Comparison of ENCODE assay signal across 14 mouse cellular contexts in the genomic region with DNA sequence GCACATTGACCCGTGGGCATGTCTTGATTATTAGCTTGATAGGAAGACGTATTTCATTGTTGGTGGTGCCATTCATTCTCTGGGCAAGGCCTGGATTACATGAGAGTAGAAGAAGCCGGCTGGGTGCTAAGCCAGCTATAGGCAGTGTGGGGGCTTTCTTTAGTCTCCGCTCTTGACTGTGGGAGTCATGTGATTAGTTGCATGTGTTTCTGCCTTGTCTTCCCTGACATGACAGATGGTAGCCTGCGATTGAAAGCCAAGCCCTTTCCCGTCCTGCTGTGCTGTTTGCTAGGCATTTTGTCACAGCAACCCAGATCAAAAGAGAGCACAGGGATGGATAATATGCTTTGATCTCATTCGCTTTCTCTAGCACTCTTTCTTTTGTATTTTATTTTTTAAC. TPM values are rescaled to one million over a fixed set of nuclear protein-coding genes. Genes with fewer than 3 reads are reported as not detected.
DNase-seq lines count a peak whose midpoint lies in the region; ATAC-seq and TF ChIP-seq lines count a peak whose summit lies in the region.
"Had no signal": no experiment of that assay in that cellular context is flagged by ENCODE, and none has a peak within 500 bp of the region (broad histone marks: within the 10 kb centered on the region; RNA-seq: fewer than 3 reads in every experiment).

No protein-coding gene starts in this region.

- 0 out of 2 replicates have a peak, but pooled peaks have one; percentile 31 for ATAC-seq in frontal cortex, adult (ENCODE audit: low TSS enrichment)
- ATAC-seq in forebrain, embryonic 16.5 days: peak; percentile 93
- peak; percentile 85 for ATAC-seq in midbrain, embryonic 13.5 days
- ATAC-seq in granulocyte monocyte progenitor cell, adult 5-6 weeks (replicated peaks; ENCODE audit: poor library complexity, severe bottlenecking): no peak
- ATAC-seq in lung, postnatal 0 days: no peak
- ATAC-seq in heart, embryonic 11.5 days (replicated peaks; ENCODE audit: insufficient number of reproducible peaks, low FRiP score, low TSS enrichment): no peak

- no peak for TF ChIP-seq CTCF in lung, postnatal 0 days (IDR thresholded peaks at IDR 0.05)

- H3K9ac ChIP-seq in forebrain, embryonic 16.5 days (replicated peaks; ENCODE audit: low read depth, low read length): no peak overlapping the region
- H3K9ac ChIP-seq in midbrain, embryonic 13.5 days (replicated peaks): no peak overlapping the region
- H3K9ac ChIP-seq in lung, postnatal 0 days (replicated peaks; ENCODE audit: low read depth): no peak overlapping the region
- H3K9ac ChIP-seq in heart, embryonic 11.5 days (ENCODE audit: low read depth, low read length): no peak overlapping the region
- H3K9ac ChIP-seq: heart, embryonic 15.5 days; liver, embryonic 15.5 days had no signal

- no peak for TF ChIP-seq EP300 in lung, postnatal 0 days (IDR thresholded peaks at IDR 0.05)

- no peak for DNase-seq in frontal cortex, adult 2 months (ENCODE audit: extremely low spot score in 1 of 2, low spot score in 1 of 2)
- peak; percentile 89 for DNase-seq in cerebellum, adult 9-10 months
- no peak for DNase-seq in lung, postnatal 0 days (ENCODE audit: low spot score)
- DNase-seq: gastrocnemius, adult 2 months; kidney, adult 9 months had no signal

- H3K4me3 ChIP-seq in forebrain, embryonic 16.5 days (replicated peaks; ENCODE audit: low read length): no peak overlapping the region
- H3K4me3 ChIP-seq in midbrain, embryonic 13.5 days (replicated peaks): no peak overlapping the region
- H3K4me3 ChIP-seq in lung, postnatal 0 days (ENCODE audit: low read depth, low read length): no peak overlapping the region
- no peak overlapping the region for H3K4me3 ChIP-seq in heart, embryonic 11.5 days (ENCODE audit: low read depth, low read length)
- H3K4me3 ChIP-seq: gastrocnemius, adult 2 months; heart, embryonic 15.5 days; liver, embryonic 15.5 days; megakaryocyte, embryonic 14.5 days had no signal

- peaks cover 6% of the 10 kb centered on the region; the same call in 1 of the 2 replicates for H3K4me1 ChIP-seq in forebrain, embryonic 16.5 days (replicated peaks; ENCODE audit: control insufficient read depth, insufficient read depth, low read length)
- peaks cover 5% of the 10 kb centered on the region; the same call in 1 of the 2 replicates for H3K4me1 ChIP-seq in midbrain, embryonic 13.5 days (replicated peaks)
- no peaks in the 10 kb centered on the region for H3K4me1 ChIP-seq in lung, postnatal 0 days (ENCODE audit: insufficient read depth, low read depth, low read length)
- H3K4me1 ChIP-seq in heart, embryonic 11.5 days (ENCODE audit: control insufficient read depth, insufficient read depth, low read length): peaks cover 5% of the 10 kb centered on the region

- 18% methylated on average over 7 of the region's 7 CpGs for WGBS in forebrain, embryonic 16.5 days
- WGBS in midbrain, embryonic 13.5 days: 22% methylated on average over 7 of the region's 7 CpGs
- 38% methylated on average over 7 of the region's 7 CpGs for WGBS in lung, postnatal 0 days
- 46% methylated on average over 7 of the region's 7 CpGs for WGBS in heart, embryonic 11.5 days (ENCODE audit: insufficient replicate concordance)

- no peak overlapping the region for H3K4me2 ChIP-seq in forebrain, embryonic 16.5 days (ENCODE audit: low read length)
- no peak overlapping the region for H3K4me2 ChIP-seq in midbrain, embryonic 13.5 days (replicated peaks)
- no peak overlapping the region for H3K4me2 ChIP-seq in lung, postnatal 0 days (replicated peaks; ENCODE audit: low read depth, low read length)
- no peak overlapping the region for H3K4me2 ChIP-seq in heart, embryonic 11.5 days
- H3K4me2 ChIP-seq: heart, embryonic 15.5 days; liver, embryonic 15.5 days had no signal

- H3K36me3 ChIP-seq in forebrain, embryonic 16.5 days (ENCODE audit: control insufficient read depth, insufficient read depth): no peaks in the 10 kb centered on the region
- no peaks in the 10 kb centered on the region for H3K36me3 ChIP-seq in midbrain, embryonic 13.5 days
- H3K36me3 ChIP-seq in lung, postnatal 0 days (ENCODE audit: insufficient read depth, low read length): no peaks in the 10 kb centered on the region
- no peaks in the 10 kb centered on the region for H3K36me3 ChIP-seq in heart, embryonic 11.5 days (ENCODE audit: control insufficient read depth, insufficient read depth, low read length)
- H3K36me3 ChIP-seq: heart, embryonic 15.5 days; liver, embryonic 15.5 days had no signal

- peak overlapping the region; percentile 77 for H3K27ac ChIP-seq in forebrain, embryonic 16.5 days (ENCODE audit: low read length)
- H3K27ac ChIP-seq in midbrain, embryonic 13.5 days: no peak overlapping the region
- H3K27ac ChIP-seq in lung, postnatal 0 days (ENCODE audit: low read length): no peak overlapping the region
- no peak overlapping the region for H3K27ac ChIP-seq in heart, embryonic 11.5 days (ENCODE audit: low read depth, low read length)
- H3K27ac ChIP-seq: gastrocnemius, adult 2 months; heart, embryonic 15.5 days; liver, embryonic 15.5 days had no signal

- no peaks in the 10 kb centered on the region for H3K9me3 ChIP-seq in forebrain, embryonic 16.5 days (ENCODE audit: control insufficient read depth, low read length)
- H3K9me3 ChIP-seq in midbrain, embryonic 13.5 days: no peaks in the 10 kb centered on the region
- no peaks in the 10 kb centered on the region for H3K9me3 ChIP-seq in lung, postnatal 0 days (ENCODE audit: low read length)
- H3K9me3 ChIP-seq in heart, embryonic 11.5 days (replicated peaks; ENCODE audit: control insufficient read depth, low read length): no peaks in the 10 kb centered on the region
- H3K9me3 ChIP-seq: heart, embryonic 15.5 days; liver, embryonic 15.5 days; megakaryocyte, embryonic 14.5 days had no signal

- H3K27me3 ChIP-seq in forebrain, embryonic 16.5 days (replicated peaks; ENCODE audit: control insufficient read depth, insufficient read depth, low read length): no peaks in the 10 kb centered on the region
- H3K27me3 ChIP-seq in midbrain, embryonic 13.5 days: no peaks in the 10 kb centered on the region
- H3K27me3 ChIP-seq in lung, postnatal 0 days (replicated peaks; ENCODE audit: insufficient read depth, low read length): no peaks in the 10 kb centered on the region
- H3K27me3 ChIP-seq in heart, embryonic 11.5 days (ENCODE audit: control insufficient read depth, insufficient read depth, low read length): peaks cover 3% of the 10 kb centered on the region; the same call in 1 of the 2 replicates
- H3K27me3 ChIP-seq: liver, embryonic 15.5 days had no signal

RNA-seq across cellular contexts. Expression of a gene that starts 32.4 kb away (rescaled TPM):
- polyA plus RNA-seq in frontal cortex, adult 2 months (2012; rRNA removed): 21.5 and 22.6 TPM in 2 replicates
- polyA plus RNA-seq in forebrain, embryonic 16.5 days (2015; fragmentation: Nextera tagmentation; extraction: Ambion mirVana): 3.6 TPM in 2 replicates
- polyA plus RNA-seq in midbrain, embryonic 13.5 days (2015; fragmentation: Nextera tagmentation; extraction: Ambion mirVana): 7.7 and 10.2 TPM in 2 replicates
- 1.8 and 2.3 TPM in 2 replicates for total RNA-seq in granulocyte monocyte progenitor cell, adult 5-6 weeks (2014; fragmentation: Nextera tagmentation)
- total RNA-seq in granulocyte monocyte progenitor cell, adult 5-6 weeks (2017): 7.5 and 20.4 TPM in 2 replicates
- polyA plus RNA-seq in lung, postnatal 0 days (2015; fragmentation: Nextera tagmentation; extraction: Ambion mirVana): 185 and 216 TPM in 2 replicates
- polyA plus RNA-seq in heart, embryonic 11.5 days (2014; fragmentation: Nextera tagmentation; extraction: Ambion mirVana): 38.5 and 45.3 TPM in 2 replicates
- total RNA-seq: MEL had no signal

RNA-seq across cellular contexts. Expression of a gene that starts 41.5 kb away (rescaled TPM):
- 18.0 and 21.0 TPM in 2 replicates for polyA plus RNA-seq in frontal cortex, adult 2 months (2012; rRNA removed)
- polyA plus RNA-seq in forebrain, embryonic 16.5 days (2015; fragmentation: Nextera tagmentation; extraction: Ambion mirVana): 0.42 and 1.1 TPM in 2 replicates
- not detected in 2 replicates for polyA plus RNA-seq in midbrain, embryonic 13.5 days (2015; fragmentation: Nextera tagmentation; extraction: Ambion mirVana)
- 19.3 and 43.7 TPM in 2 replicates for total RNA-seq in granulocyte monocyte progenitor cell, adult 5-6 weeks (2014; fragmentation: Nextera tagmentation)
- 27.4 and 31.4 TPM in 2 replicates for total RNA-seq in granulocyte monocyte progenitor cell, adult 5-6 weeks (2017)
- polyA plus RNA-seq in lung, postnatal 0 days (2015; fragmentation: Nextera tagmentation; extraction: Ambion mirVana): 184 and 200 TPM in 2 replicates
- polyA plus RNA-seq in heart, embryonic 11.5 days (2014; fragmentation: Nextera tagmentation; extraction: Ambion mirVana): 1.6 and 2.2 TPM in 2 replicates
- total RNA-seq: MEL had no signal

Comparison
In these comparisons a context has a peak if more than half of its experiments do, and no peak if none do; other contexts are left out.
1. ATAC-seq: peak in frontal cortex, adult (single experiment), forebrain, embryonic 16.5 days (single experiment) and midbrain, embryonic 13.5 days (single experiment); none in granulocyte monocyte progenitor cell, adult 5-6 weeks (single experiment), lung, postnatal 0 days (single experiment) and heart, embryonic 11.5 days (single experiment).